Mouse (Mus musculus) WW6 (cell line): Measurements from ENCODE around the gene Fgfr2.
"Not testable (repeated sequence)": the region's sequence is repeated elsewhere in the genome, so short reads cannot be mapped to it uniquely, and the experiment has no call there.

ENCODE experiments used
- DNase-seq: peaks from one replicate; pipeline ENCODE4 v3.0.0-alpha.2; 2013; ENCODE audit warnings: low read depth, low spot score

Fgfr2 gene

DNA sequence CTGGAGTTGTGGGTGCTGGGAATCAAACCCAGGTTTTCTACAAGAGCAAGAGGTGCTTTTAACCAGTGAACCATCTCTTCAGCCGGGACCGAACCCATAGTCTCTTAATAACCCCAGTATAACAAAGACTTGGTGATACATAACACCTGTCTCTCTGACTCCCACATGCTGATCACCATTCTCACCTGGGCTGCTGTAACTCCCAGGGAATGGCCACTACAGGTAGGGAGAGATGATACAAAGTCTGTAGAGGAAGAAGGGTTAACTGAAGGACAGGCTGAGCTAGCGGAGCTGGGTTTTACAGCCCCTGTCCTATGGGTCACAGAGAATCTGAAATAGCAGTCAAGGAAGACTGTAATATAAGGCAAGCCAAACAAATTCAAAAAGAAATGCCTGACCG is 2580.0 kb downstream of the Fgfr2 start:
- no peak for DNase-seq

DNA sequence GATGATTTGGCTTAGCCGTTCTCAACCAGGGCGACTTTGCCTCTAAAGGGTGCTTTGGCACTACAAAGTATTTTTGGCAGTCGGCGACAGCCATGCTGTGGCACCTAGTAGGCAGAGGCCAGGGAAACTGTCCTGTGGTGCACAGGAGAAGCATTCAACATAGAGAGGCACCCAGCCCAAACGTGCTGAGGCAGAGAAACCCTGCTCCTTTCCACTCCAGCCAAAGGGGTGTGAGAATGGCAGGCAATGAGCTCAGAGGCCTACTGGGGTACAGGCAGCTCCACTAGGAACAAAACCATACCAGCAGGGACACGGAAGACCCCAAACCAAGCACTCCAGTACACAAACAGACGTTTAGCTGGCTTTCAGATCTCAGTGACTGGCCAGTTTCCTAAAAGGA is 2583.0 kb downstream of the Fgfr2 start:
- no peak for DNase-seq

DNA sequence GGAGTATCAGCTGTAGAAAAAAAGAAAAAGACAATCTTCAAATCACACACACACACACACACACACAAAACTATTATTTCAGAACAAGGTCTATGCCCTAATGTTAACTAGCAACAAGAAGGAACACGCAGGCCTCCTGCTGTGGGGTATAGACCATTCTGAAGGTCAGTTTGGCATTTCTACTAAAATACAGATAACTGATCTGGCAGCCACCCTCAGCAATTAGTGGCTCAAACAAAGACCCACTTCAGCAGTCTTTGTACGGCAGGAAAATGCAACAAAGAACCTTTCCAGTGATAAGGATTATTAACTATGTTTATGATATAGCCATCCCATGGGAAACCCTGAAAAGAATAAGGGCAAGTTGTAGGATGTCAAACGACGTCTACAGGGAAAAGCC is 2586.1 kb downstream of the Fgfr2 start:
- no peak for DNase-seq

DNA sequence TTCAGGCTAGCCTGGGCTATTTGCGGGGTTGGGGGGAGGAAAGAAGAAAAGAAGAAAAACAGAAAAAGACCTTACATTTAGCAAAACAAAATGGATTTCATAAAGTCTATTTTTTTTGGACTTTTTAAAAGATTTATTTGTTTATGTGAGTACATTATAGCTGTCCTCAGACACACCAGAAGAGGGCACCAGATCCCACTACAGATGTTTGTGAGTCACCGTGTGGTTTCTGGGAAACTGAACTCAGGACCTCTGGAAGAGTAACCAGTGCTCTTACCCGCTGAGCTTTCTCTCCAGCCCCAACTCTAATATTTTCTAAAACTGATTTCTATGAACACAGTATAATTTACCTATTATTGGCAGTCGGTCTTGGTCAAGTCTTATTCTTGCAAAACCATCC is 2588.0 kb downstream of the Fgfr2 start:
- DNase-seq, result no peak

DNA sequence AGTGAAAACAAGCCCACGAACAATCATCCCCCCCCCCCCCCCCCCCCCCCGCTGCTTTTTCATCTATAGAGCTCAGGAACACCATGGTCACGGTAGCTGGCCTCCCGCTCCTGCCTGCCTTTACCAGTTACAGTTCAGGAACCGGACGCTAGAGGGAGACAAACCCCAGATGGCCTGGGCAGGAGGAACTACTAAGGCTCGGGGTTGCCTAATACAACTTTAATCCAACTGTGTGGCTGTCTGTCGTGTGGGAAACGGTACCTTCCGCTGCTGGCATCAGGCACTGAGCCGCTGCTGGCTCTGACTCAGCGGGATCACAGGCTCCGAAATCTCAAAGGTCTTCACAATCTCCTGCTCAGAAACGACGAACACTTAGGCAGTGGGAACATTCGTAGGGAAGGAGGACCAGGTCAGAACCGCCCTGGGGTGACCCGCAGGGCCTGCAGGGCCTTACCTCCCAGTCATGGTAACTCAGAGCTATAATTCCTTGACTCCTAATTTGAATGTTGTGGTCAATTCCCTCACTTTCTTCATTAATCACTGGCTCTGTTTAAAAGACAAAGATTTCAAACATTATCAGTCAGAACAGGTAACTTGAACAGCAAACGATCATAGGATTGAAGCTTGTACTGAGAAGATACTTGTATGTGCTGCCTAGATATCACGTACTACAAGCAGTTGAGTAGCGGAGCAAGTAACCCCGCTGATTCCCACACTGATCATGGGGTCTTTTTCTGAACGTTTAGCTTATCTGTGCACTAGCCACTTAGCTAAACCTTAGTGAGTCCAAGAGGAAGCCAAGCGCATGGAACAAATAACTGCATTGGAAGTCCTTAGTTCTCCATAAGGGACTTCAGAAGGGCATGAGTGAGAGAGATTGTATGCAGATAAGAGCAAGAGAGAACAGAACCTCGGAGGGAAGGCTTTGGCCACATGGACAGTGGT is 2589.6 kb downstream of the Fgfr2 start:
- peak; percentile 61 for DNase-seq

DNA sequence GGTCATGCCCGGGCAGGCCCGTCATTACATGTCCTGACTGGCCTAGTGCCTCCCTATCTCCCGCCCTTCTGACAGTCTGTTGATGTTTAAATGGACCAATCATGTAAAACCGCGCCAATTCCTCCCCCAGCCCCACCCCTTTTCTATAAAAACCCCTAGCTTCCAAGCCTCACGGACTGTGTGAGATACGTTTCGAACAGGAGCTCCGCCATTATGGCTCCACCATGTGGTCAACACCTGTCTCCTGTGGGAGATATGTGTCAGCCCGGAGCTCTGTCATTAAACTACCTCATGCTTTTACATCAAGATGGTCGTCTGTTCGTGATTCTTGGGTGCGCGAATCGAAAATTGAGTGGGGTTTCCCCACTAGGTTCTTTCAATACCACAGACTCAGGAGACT is 2592.0 kb downstream of the Fgfr2 start:
- not testable (repeated sequence) for DNase-seq

DNA sequence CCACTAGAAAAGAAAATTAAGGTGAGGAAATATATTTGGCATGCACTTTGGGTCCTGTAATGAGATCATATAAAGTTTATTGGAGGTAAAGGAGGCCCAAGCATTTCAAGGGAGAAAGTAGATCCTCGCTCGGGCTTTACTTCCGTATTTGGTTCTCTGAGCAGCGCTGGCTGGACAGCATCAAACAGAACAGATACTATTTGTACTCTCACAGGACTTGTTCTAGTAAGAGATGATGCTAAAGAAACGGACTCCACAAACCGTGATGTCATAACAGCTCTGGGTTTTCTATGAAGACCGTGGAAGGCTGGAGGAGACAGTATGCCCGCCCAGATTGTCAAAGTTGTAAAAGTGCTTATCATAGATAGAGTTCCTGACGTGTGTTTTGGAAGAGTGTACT is 2595.8 kb downstream of the Fgfr2 start:
- no peak for DNase-seq

DNA sequence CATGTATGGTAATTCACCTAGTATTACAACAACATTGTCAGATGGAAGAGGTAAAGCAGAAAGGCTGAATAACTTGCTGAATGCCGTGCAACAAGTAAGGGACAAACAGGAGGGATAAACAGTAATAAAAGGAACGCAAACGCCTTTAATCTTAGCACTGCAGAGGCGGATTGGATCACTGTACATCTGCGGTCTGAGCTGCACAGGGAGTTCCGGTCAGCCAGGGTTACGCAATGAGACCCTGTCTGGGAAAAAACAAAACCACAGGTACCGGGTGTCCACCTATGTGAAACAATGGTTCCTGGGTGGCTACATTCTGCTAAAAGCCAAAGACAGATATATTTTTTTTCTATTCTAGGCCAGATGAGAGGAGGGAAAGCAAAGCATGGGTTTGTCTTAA is 2599.7 kb downstream of the Fgfr2 start:
- no peak for DNase-seq

DNA sequence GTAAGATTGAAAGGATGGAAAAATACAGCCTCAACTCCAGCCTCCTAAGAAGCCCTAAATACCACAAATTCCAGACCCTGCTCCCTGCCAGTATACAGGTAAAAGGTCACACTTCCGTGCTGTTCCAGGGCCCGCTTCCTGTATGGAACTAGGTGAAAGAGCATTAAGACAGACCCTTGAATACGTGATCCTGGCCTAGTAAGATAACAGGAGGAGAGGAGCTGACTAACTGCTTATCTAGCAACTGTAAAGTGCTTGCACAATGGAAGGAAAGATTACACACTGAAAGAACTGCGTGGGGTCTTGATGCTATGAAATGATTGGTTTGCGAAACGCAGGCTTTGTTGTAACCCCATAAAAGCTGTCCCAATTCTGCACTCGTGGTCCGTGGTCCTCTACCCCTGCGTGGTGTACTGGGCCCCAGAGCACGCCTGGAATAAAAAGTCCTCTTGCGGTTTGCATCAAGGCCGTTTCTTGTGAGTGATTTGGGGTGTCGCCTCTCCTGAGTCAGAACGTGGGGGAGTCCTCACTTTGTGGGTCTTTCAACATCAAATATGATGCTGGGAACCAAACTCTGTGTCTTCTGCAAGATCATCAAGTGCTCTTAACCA is 2602.2 kb downstream of the Fgfr2 start:
- no peak for DNase-seq

DNA sequence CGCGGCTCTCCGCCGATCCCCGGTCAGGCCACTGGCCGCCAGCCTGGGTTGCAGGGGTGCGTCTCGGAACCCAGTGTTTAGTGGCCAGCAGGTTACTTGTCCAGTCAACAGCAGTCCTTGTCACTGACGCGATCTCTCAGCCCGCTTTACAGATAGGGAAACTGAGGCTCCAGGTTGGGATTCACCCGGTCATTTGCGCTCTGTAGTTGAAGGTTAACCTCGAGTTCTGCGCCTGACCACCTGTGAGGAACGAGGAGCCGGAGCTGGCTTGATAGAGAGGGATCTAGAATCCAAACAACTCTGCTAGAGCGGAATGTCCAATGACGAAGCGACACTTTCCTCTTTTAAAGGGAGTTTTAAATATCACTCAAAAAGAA is 2603.1 kb downstream of the Fgfr2 start, which contains the start of gene Ate1:
Gene Ate1, minus strand, starts transcription at position 321 of the 377 bp plus-strand sequence.
- no peak for DNase-seq

DNA sequence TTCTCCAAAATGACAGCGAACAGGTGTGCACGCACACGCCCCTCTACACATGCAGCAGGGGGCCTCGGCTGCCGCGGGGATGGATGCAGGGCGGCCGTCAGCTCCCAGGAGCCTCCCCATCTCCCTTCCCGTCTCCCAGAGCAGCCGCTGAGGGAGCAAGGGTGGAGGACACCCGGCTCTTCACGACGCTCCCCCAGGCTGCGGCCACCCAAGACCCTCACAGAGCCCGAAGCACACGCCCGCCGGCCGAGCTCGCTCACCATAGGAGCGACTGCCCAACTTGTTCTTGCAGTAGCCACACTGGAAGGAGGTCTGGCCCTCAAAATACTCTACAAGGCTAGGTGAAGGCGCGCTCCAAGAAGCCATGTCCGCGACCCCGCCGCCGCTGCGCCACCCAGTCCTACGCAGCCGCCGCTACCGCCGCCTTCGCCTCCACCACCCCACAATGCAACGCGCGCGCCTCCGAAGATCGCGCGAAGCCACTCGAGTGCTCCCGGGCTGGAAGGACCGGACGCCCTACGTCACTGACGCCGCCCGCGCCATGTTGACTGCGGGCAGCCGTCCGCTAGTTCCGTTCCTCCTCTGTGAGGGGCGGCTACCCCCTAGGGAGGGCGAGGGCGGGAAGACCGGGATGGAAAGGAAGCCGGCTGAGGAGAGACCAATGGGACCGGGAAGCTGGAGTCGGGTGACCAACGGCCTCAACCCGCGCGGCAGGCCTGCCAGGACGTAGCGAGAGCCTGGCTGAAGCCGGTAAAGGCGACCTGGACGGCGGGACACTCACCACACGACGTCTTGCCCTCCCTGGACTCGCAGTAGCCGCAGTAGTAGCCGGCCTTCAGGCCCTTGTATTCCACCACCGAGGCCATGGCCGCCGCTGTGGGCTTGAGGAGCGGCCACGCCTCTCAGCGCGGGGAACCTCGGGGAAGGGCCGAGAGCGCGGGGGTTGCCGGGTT is 2603.8 kb downstream of the Fgfr2 start:
- peak; percentile 89 for DNase-seq

DNA sequence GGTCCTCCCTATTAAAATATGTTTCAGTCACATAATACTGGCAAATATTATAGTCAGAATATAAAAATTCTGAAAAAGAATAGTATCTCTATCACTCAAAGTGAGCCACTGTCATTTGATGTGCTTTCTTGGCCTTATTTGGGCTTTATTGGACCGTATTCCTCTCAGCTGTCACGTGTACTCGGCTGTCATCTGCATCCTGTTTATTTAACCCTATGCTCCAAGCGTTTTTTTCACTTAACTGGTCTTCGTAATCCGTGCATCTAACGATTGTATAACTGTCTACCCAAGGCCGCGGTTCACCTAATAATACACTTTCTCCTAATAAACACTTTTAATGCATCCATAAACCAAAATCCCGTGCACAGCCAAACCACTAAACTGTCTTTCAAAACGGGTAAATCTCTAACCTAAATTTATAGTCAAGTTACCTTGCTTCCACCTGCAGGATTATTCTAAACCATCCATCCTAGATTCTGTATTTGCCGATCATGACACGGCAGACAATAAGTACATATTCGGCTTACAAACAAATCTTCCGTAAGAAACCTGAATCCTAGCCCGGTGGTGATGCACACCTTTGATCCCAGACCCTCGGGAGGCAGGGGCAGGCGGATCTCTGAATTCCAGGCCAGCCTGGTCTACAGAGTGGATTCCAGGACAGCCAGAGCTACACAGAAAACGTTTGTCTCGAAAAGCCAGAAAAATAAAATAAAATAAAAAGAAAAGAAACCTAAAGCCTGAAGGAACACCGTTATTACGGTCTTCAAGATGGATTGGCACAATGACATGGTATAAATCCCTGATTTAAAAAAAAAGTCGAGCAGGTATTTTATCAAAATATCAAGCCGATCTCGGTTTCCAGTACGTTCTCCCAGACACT is 2604.7 kb downstream of the Fgfr2 start:
- no peak for DNase-seq

DNA sequence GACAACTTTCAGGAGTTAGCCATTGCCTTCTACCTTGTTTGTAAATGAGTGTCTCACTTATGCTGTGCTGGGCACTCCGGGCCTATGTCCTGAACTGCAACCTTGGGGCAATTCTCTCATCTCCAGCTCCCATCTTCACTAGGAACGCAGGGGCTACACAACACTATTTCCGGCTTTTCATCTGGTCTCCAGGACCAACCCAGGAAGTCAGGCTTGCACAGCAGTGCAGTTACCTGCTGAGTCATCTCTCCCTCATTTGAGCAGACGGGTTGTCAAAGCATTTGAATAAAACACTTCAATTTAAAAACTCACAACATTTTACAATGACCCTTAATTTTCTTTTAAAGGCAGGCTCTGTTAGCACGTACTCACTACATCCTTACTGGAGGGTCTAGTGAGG is 2612.9 kb downstream of the Fgfr2 start:
- DNase-seq, result no peak

DNA sequence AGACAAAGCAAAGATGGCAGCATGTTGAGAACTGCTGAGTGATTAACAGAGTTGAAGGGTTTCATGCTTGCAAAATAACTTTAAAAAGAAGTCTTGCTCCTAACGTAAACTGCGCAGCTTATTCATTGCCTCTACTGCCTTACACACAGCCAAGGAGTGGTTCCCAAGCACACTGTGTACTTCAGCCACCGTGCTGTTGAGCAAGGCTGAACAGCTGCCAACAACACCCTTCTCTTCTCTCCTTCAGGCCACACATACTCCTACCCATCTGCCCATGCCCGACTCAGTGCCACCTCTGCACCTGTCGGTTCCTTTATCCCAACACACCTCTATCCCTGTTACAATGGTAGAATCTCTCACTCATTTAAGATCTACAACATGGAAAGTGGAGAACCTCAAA is 2620.1 kb downstream of the Fgfr2 start:
- DNase-seq, result no peak

DNA sequence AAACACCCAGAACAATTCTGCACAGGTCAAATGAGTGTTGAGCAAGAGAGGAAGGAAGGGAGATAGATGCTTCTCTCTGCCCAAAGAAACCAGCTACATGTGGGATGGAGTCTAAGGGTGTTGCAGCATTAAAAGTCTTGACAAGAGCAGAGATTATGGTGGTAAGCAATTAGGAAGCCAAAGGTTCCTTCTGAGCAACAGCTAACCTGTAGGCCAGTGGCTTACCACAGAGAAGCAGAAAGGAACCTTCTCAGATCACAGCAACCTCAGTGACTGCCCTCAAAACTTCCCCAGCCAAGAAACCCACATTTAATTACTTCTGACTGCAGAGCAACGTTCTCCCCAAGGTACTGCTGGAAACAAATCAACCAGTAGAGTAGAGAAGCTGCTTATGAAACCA is 2621.7 kb downstream of the Fgfr2 start:
- no peak for DNase-seq

DNA sequence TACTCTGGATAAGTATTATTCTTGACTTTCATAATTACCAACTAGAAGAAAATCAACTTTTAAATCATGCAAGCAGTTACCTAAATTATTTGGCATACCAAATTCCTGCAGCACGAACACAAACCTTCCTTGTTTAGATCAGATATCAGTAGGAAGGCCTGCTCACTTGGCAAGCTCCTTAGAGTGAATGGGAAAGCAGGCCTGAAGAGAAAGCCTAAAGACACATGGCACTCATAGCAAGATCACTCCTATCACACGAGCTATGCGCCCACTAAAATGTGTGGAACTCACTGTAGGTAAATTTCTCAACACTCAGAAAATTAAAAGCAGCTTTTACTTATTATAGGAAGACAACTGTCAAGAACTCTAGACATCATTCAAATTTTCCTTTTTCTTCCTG is 2629.8 kb downstream of the Fgfr2 start:
- DNase-seq, result no peak

DNA sequence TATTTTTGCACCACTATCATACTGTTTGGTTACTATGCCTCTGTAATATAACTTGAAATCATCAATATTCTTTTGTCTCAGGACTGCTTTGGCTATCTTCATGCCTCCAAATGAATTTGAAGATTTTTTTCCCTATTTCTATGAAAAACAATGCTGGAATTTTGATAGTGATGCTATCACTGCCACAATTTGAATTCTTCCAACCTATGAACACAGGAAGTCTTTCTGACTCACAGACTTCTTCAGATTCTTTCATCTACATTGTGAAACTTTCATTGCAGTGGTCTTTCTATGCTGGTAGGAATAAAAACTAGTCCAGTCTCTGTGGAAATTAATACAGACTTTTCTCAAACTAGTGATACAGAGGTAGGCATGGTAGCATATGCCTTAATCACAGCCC is 2631.1 kb downstream of the Fgfr2 start:
- DNase-seq, result no peak

DNA sequence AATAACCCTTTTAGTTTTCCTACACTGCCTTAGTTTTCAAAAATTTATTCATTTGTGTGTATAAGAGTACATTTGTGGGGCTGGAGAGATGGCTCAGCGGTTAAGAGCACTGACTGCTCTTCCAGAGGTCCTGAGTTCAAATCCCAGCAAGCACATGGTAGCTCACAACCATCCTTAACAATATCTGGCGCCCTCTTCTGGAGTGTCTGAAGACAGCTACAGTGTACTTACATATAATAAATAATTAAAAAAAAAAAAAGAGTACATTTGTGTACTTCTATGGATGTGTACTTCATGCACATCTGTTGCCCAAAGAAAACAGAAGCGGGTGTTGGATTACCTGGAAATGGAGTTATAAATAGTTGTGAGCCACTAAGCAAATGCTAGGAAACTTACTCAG is 2644.1 kb downstream of the Fgfr2 start:
- DNase-seq, result not testable (repeated sequence)

DNA sequence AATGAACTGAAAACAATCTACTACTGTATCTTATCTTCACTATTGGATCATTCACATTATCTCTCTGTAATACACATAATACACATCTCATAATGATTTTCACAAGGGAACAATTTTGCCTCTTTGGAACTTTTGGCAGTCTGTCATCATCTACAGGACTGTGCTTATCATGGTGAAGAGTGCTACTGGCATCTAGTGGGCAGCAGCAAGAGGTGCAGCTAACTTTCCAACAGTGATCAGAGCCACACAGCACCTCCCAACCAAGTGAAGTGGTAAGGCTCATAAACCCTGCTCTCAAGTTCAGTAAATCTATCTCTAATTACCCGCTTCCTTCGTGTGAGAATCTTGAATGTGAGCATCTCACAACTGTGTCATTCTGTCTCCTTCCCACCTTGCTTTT is 2647.2 kb downstream of the Fgfr2 start:
- peak; percentile 5 for DNase-seq

DNA sequence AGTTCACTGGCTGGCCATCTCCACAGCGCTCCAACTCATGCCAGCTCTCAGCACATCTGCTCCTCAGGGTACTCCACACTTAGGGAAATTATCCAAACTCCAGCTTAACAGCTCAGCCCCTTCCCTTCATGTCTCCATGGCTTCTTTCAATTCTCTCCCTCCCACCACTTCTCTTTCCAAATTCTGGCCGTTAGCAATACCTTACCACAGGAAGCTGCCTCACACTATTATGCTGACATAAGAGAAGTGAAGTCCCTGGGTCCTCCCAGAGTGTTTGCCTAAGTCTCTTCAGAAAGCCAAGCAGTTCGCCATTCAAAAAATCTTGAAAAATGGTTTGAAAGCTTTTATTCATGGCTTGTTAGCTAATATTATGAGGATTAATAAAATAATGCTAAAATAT is 2649.3 kb downstream of the Fgfr2 start:
- DNase-seq, result no peak

DNA sequence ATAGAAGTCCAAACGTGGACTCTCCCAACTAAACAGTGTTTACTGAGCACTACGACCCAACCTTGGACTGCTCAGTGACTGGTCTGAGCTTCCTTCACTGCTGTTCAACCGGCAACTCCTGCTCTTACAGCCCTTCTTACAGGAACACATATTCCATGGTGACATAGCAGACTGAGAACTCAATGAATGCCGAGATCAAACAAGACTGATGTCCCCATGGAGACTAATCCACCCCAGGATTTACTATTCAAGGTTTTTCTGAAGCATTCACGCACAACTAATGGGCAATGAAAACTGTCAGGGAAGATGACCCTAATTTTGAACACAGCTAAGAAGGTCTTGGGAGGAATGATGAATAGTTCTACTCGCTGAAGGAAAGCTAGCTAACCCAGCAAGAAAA is 2650.5 kb downstream of the Fgfr2 start:
- DNase-seq, result no peak
